Mouse (Mus musculus) liver, embryonic 14.5 days (tissue): ENCODE results near the gene Fus.
A peak's percentile ranks its signal among the peaks of the same experiment; 100 is the strongest.

ENCODE experiments used
- CTCF ChIP-seq: IDR thresholded peaks from 2 replicates; pipeline ENCODE4 v1.5.1; 2016; ENCODE audit warnings: antibody characterized with exemption, low read depth, control low read depth
- EP300 ChIP-seq: IDR thresholded peaks from 2 replicates; pipeline ENCODE4 v1.6.1; 2016; ENCODE audit warnings: antibody characterized with exemption, low read depth

GRCm38 (mm10) chr7:127921516-127921915 is 45.7 kb upstream of the Fus start:
- TF ChIP-seq EP300, result no peak
- peak; percentile 65 for TF ChIP-seq CTCF
